Mouse (Mus musculus) small intestine, adult 2 months (tissue): ENCODE data around the gene Fam222b. TPM values are rescaled to one million over a fixed set of nuclear protein-coding genes. Genes with fewer than 3 reads are reported as not detected.

Source experiments
- H3K27ac ChIP-seq: fragments of 200-500 bp; 2 replicates; pipeline ENCODE4 v1.5.1; 2012; ENCODE audit warnings: low read depth, low read length, control low read depth, inconsistent platforms; ENCODE audit not compliant: insufficient read depth
- H3K27me3 ChIP-seq: fragments of 200-500 bp; 2 replicates; pipeline ENCODE4 v1.6.1; 2012; ENCODE audit warnings: mild to moderate bottlenecking, moderate library complexity, low read length, inconsistent platforms; ENCODE audit not compliant: control insufficient read depth, insufficient read depth
- H3K36me3 ChIP-seq: fragments of 200-500 bp; 2 replicates; pipeline ENCODE4 v1.6.1; 2012; ENCODE audit warnings: mild to moderate bottlenecking, low read length, control low read depth, inconsistent platforms; ENCODE audit not compliant: control insufficient read depth, insufficient read depth
- H3K4me1 ChIP-seq: fragments of 200-500 bp; 2 replicates; pipeline ENCODE4 v1.6.1; 2012; ENCODE audit warnings: low read length, inconsistent platforms, mixed read lengths; ENCODE audit not compliant: control insufficient read depth, insufficient read depth, insufficient read length
- H3K4me3 ChIP-seq: fragments of 200-500 bp; 2 replicates; pipeline ENCODE4 v1.5.1; 2012; ENCODE audit warnings: low read depth, mild to moderate bottlenecking, control low read depth, inconsistent platforms, low read length, moderate library complexity
- CTCF ChIP-seq: fragments of 200-500 bp; IDR thresholded peaks from 2 replicates; pipeline ENCODE4 v1.5.1; 2012; ENCODE audit warnings: low read depth, mild to moderate bottlenecking, control low read depth, inconsistent platforms, low read length, moderate library complexity, mixed read lengths; ENCODE audit not compliant: insufficient replicate concordance, insufficient read length; ENCODE audit errors: extremely low read depth
- POLR2A ChIP-seq: fragments of 200-500 bp; IDR thresholded peaks from 2 replicates; pipeline ENCODE4 v1.6.1; 2012; ENCODE audit warnings: low read depth, mild to moderate bottlenecking, control low read depth, inconsistent platforms, low read length, moderate library complexity
- WGBS: fragments of 180-500 bp; shearing (Covaris S2); methylation state at CpG from one replicate; pipeline ENCODE4 v1.1.7; 2018; 5-methylcytosine and 5-hydroxymethylcytosine counted together
- polyA plus RNA-seq: library from polyadenylated mRNA; depleted of rRNA; stranded (reverse); fragments of >200 nt; gene quantifications from 2 replicates; pipeline ENCODE4 v1.2.3, GENCODE M21; 2012

Gene Fam222b
- polyA plus RNA-seq, 1 experiment, result 29.2 TPM

GRCm38 (mm10) chr11:78176905-78177331 is 82.5 kb downstream of the Fam222b start:
- peaks cover 19% of the 10 kb centered on the region for H3K36me3 ChIP-seq
- no peaks in the 10 kb centered on the region for H3K27me3 ChIP-seq
- H3K4me1 ChIP-seq, result peaks cover 14% of the 10 kb centered on the region
- WGBS, result under 1% methylated on average over 23 of the region's 23 CpGs
- peak overlapping the region; percentile 89 for H3K27ac ChIP-seq
- TF ChIP-seq POLR2A (no peak), CTCF (no peak)
- peak overlapping the region; percentile 95 for H3K4me3 ChIP-seq

- Histone ChIP-seq H3K4me3 (peak overlapping the region; percentile 95), H3K27ac (peak overlapping the region; percentile 89), H3K4me1 (peaks cover 12% of the 10 kb centered on the region), H3K36me3 (peaks cover 19% of the 10 kb centered on the region), H3K27me3 (no peaks in the 10 kb centered on the region)
- under 1% methylated on average over 10 of the region's 10 CpGs for WGBS
- no peak for TF ChIP-seq CTCF
- TF ChIP-seq POLR2A, result no peak
These were observed 83.0 kb downstream of the Fam222b start for GRCm38 (mm10) chr11:78177437-78177836.

- peak; percentile 92; the same call in 1 of the 2 replicates for TF ChIP-seq CTCF
- peak; percentile 23 for TF ChIP-seq POLR2A
- under 1% methylated on average over 80 of the region's 84 CpGs for WGBS
- peak overlapping the region; percentile 89 for H3K27ac ChIP-seq
- no peaks in the 10 kb centered on the region for H3K27me3 ChIP-seq
- peaks cover 19% of the 10 kb centered on the region for H3K36me3 ChIP-seq
- H3K4me3 ChIP-seq, result peak overlapping the region; percentile 95
- H3K4me1 ChIP-seq, result peaks cover 8% of the 10 kb centered on the region
These were observed 83.7 kb downstream of the Fam222b start for GRCm38 (mm10) chr11:78177903-78178858.

- TF ChIP-seq POLR2A (no peak), CTCF (no peak)
- Histone ChIP-seq H3K4me1 (peaks cover 10% of the 10 kb centered on the region), H3K4me3 (peak overlapping the region; percentile 95), H3K27me3 (no peaks in the 10 kb centered on the region), H3K36me3 (peaks cover 19% of the 10 kb centered on the region), H3K27ac (peak overlapping the region; percentile 61)
- 2% methylated on average over 29 of the region's 29 CpGs for WGBS
These were observed 84.5 kb downstream of the Fam222b start for GRCm38 (mm10) chr11:78178859-78179437.

GRCm38 (mm10) chr11:78179438-78179999 is 85.1 kb downstream of the Fam222b start:
- peaks cover 10% of the 10 kb centered on the region for H3K4me1 ChIP-seq
- H3K4me3 ChIP-seq, result no peak overlapping the region
- H3K27me3 ChIP-seq, result no peaks in the 10 kb centered on the region
- 0 out of 2 replicates have a peak overlapping the region, but pooled peaks have one; percentile 61 for H3K27ac ChIP-seq
- 29% methylated on average over 8 of the region's 8 CpGs for WGBS
- no peak for TF ChIP-seq CTCF
- H3K36me3 ChIP-seq, result peaks cover 19% of the 10 kb centered on the region

GRCm38 (mm10) chr11:78180081-78180761 is 85.8 kb downstream of the Fam222b start:
- WGBS, result 64% methylated on average over 6 of the region's 6 CpGs
- Histone ChIP-seq H3K36me3 (peaks cover 19% of the 10 kb centered on the region), H3K4me1 (peaks cover 10% of the 10 kb centered on the region), H3K4me3 (no peak overlapping the region), H3K27me3 (no peaks in the 10 kb centered on the region), H3K27ac (no peak overlapping the region)
- TF ChIP-seq POLR2A (no peak), CTCF (no peak)
